7 mouse cellular contexts compared by ENCODE assay signal in the genomic region with DNA sequence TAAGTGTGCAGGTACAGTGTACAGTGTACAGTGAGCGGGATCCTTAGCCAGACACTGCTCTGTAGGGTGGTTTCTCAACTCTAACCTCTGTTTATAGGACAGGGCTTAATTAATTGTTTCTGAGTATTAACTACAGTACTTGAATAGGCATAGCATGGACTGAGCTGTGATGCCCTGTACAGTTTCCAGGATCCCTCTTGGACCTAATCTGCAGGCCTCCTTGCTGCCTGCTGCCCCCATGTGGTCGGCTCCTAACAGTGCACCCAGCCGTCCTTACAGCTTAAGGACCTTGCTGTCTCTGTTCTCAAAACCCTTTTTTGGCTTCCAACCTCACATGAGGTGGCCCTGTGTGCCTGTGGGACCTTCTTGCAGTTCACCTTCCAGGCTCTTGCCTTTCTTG. TPM values are rescaled to one million over a fixed set of nuclear protein-coding genes. Genes with fewer than 3 reads are reported as not detected.
DNase-seq lines count a peak whose midpoint lies in the region; ATAC-seq and TF ChIP-seq lines count a peak whose summit lies in the region.

No protein-coding gene starts in this region.

- no peak overlapping the region for H3K4me3 ChIP-seq in MEL (ENCODE audit: control insufficient read depth in 1 of 2, insufficient read depth in 1 of 2, low read depth in 2 of 2, low read length in 2 of 2)
- no peak overlapping the region for H3K4me3 ChIP-seq in embryonic facial prominence, embryonic 13.5 days

- H3K27ac ChIP-seq in MEL (ENCODE audit: control insufficient read depth, low read depth, low read length): no peak overlapping the region
- H3K27ac ChIP-seq in embryonic facial prominence, embryonic 13.5 days: no peak overlapping the region

- peak; percentile 12 for DNase-seq in MEL (ENCODE audit: low read depth, low spot score)
- DNase-seq in adrenal gland, postnatal 36 days: peak; percentile 74 to 85
- DNase-seq in heart, postnatal 36 days: peak; percentile 62 to 75
- DNase-seq in layer of hippocampus, postnatal 25 days (ENCODE audit: extremely low spot score in 1 of 2, low spot score in 1 of 2): peak; percentile 65 to 87
- peak; percentile 63 for DNase-seq in lung, postnatal 25 days (ENCODE audit: low spot score)
- peak; percentile 79 for DNase-seq in right cerebral cortex, postnatal 14 days

- peak; percentile 17; the same call in 1 of the 2 replicates for ATAC-seq in embryonic facial prominence, embryonic 13.5 days (ENCODE audit: insufficient number of reproducible peaks, insufficient read depth, low FRiP score, low TSS enrichment, low read depth)

- no peak for TF ChIP-seq POLR2A in MEL (IDR thresholded peaks at IDR 0.05; ENCODE audit: control insufficient read depth in 1 of 2, insufficient read depth in 1 of 2, low read depth in 1 of 2, low read length in 2 of 2, poor library complexity in 1 of 2)

- no peaks in the 10 kb centered on the region for H3K27me3 ChIP-seq in MEL (ENCODE audit: control insufficient read depth in 1 of 2, insufficient read depth in 2 of 2, low read length in 2 of 2)
- H3K27me3 ChIP-seq in embryonic facial prominence, embryonic 13.5 days: peaks cover 67% of the 10 kb centered on the region

- peak; percentile 18 to 58 (median 19); a peak in 4 of 6 replicates for TF ChIP-seq CTCF in MEL (IDR thresholded peaks at IDR 0.05 in 2 of 3, conservative IDR thresholded peaks at IDR 0.05 in 1 of 3; ENCODE audit: control insufficient read depth in 1 of 3, insufficient read depth in 1 of 3, low read depth in 2 of 3, low read length in 3 of 3, poor library complexity in 1 of 3, severe bottlenecking in 1 of 3)

- no peaks in the 10 kb centered on the region for H3K36me3 ChIP-seq in MEL (ENCODE audit: control insufficient read depth in 1 of 2, insufficient read depth in 2 of 2, low read length in 2 of 2)
- H3K36me3 ChIP-seq in embryonic facial prominence, embryonic 13.5 days: no peaks in the 10 kb centered on the region

- intact Hi-C loops in heart, postnatal 36 days (cut with DNase I): loop anchor here (1.0 to 10.0 kb wide), 4 partner anchors 69 to 371 kb away; no protein-coding TSS in a partner anchor

- no peak overlapping the region for H3K9ac ChIP-seq in MEL (ENCODE audit: control insufficient read depth, low read depth, low read length, poor library complexity, severe bottlenecking)
- H3K9ac ChIP-seq in embryonic facial prominence, embryonic 13.5 days: no peak overlapping the region

- no peaks in the 10 kb centered on the region for H3K79me2 ChIP-seq in MEL (ENCODE audit: control insufficient read depth, insufficient read depth, low read length, poor library complexity)

- no peak overlapping the region for H3K4me2 ChIP-seq in embryonic facial prominence, embryonic 13.5 days

- WGBS in embryonic facial prominence, embryonic 13.5 days: 32% methylated on average over 3 of the region's 3 CpGs

- H3K4me1 ChIP-seq in MEL (ENCODE audit: control insufficient read depth in 1 of 2, insufficient read depth in 2 of 2, low read length in 2 of 2): no peaks in the 10 kb centered on the region
- H3K4me1 ChIP-seq in embryonic facial prominence, embryonic 13.5 days: peaks cover 41% of the 10 kb centered on the region

- no peak for TF ChIP-seq EP300 in MEL (IDR thresholded peaks at IDR 0.05; ENCODE audit: low read depth in 1 of 2, low read length in 2 of 2)

- no peak; the same call in 1 of the 2 replicates for TF ChIP-seq RAD21 in MEL (IDR thresholded peaks at IDR 0.05; ENCODE audit: low read depth, low read length)

- H3K9me3 ChIP-seq in MEL (replicated peaks; ENCODE audit: insufficient read depth, low read length): no peaks in the 10 kb centered on the region
- no peaks in the 10 kb centered on the region; the same call in 1 of the 2 replicates for H3K9me3 ChIP-seq in embryonic facial prominence, embryonic 13.5 days

TF ChIP-seq in MEL, 35 proteins besides CTCF, POLR2A, EP300 and RAD21:
- TF ChIP-seq JUND (IDR thresholded peaks at IDR 0.05; ENCODE audit: low read depth, low read length) (no peak), SMC3 (IDR thresholded peaks at IDR 0.05; ENCODE audit: low read depth, low read length) (peak; percentile 25; the same call in 1 of the 2 replicates)

RNA-seq across cellular contexts. Expression of gene Dact2, which starts 2.0 kb away (rescaled TPM):
- total RNA-seq in MEL (2012; rRNA removed): not detected in 2 replicates
- polyA plus RNA-seq in MEL (2012; ENCODE audit: insufficient read depth in 1 of 2, insufficient read length in 2 of 2, low read depth in 1 of 2, low replicate concordance in 2 of 2, missing spikeins in 1 of 2): not detected
- total RNA-seq in adrenal gland, postnatal 36 days (2021): 1 to 10 TPM; 1.0 to 1.4 TPM
- polyA plus RNA-seq in embryonic facial prominence, embryonic 13.5 days (2015; fragmentation: Nextera tagmentation; extraction: Ambion mirVana): 2.5 and 3.1 TPM in 2 replicates
- total RNA-seq in heart, postnatal 36 days (2021): 1 to 10 TPM; 1.0 to 1.7 TPM
- 10 to 100 TPM; 25.2 to 26.1 TPM for total RNA-seq in layer of hippocampus, postnatal 25 days (2021)

Comparison
In these comparisons a context has a peak if more than half of its experiments do, and no peak if none do; other contexts are left out.
1. DNase-seq: peak in every context shown above with its lines; median percentile 80 in adrenal gland, postnatal 36 days; 79 in right cerebral cortex, postnatal 14 days; 76 in layer of hippocampus, postnatal 25 days; 68 in heart, postnatal 36 days; 63 in lung, postnatal 25 days; 12 in MEL.
2. RNA of gene Dact2, which starts 2.0 kb away (total RNA-seq): 25.2 to 26.1 TPM in layer of hippocampus, postnatal 25 days; 1.0 to 1.7 TPM in heart, postnatal 36 days, 1.0 to 1.4 TPM in adrenal gland, postnatal 36 days and not detected in MEL; every median in the first group is over 4 times any median in the second.